Mouse (Mus musculus) liver, embryonic 14.5 days (tissue): ENCODE measurements around the gene Hipk4. TPM values are rescaled to one million over a fixed set of nuclear protein-coding genes. Genes with fewer than 3 reads are reported as not detected.

Source experiments
- ATAC-seq: fragments of 200-750 bp; cut with Nextera tagmentation; 2 replicates; pipeline ENCODE4 v1.8.0; 2017; ENCODE audit warnings: moderate number of reproducible peaks, mild to moderate bottlenecking, moderate library complexity; ENCODE audit not compliant: insufficient read depth
- DNase-seq, 3 experiments: peaks; one replicate each; pipeline ENCODE4 v3.0.0-alpha.2; 2012 to 2013; ENCODE audit warnings: low read depth in 3 of 3, low spot score in 3 of 3
- H3K27ac ChIP-seq: fragments of 300-500 bp; sonication (generic); 2 replicates; pipeline ENCODE4 v1.5.1; 2014; ENCODE audit warnings: moderate library complexity, mild to moderate bottlenecking, control low read depth, inconsistent platforms
- H3K27me3 ChIP-seq: fragments of 300-500 bp; sonication (generic); 2 replicates; pipeline ENCODE4 v1.6.1; 2014; ENCODE audit warnings: mild to moderate bottlenecking, low read length, moderate library complexity; ENCODE audit not compliant: control insufficient read depth, insufficient read depth
- H3K36me3 ChIP-seq: fragments of 300-500 bp; sonication (generic); replicated peaks from 2 replicates; pipeline ENCODE4 v1.6.1; 2014; ENCODE audit warnings: low read depth; ENCODE audit not compliant: control insufficient read depth, insufficient read depth
- H3K4me1 ChIP-seq, 2 experiments: fragments of 200-500 bp in 1 of 2; fragments of 300-500 bp in 1 of 2; sonication (generic) in 1 of 2; replicated peaks; 2 replicates each; pipeline ENCODE4 v1.6.1; 2012 to 2014; ENCODE audit warnings: antibody characterized with exemption in 1 of 2, inconsistent platforms in 1 of 2, low read length in 1 of 2; ENCODE audit not compliant: control insufficient read depth in 2 of 2, insufficient read depth in 2 of 2
- H3K4me2 ChIP-seq: fragments of 300-500 bp; sonication (generic); 2 replicates; pipeline ENCODE4 v1.6.1; 2014; ENCODE audit warnings: low read depth, mild to moderate bottlenecking, control low read depth, moderate library complexity
- H3K4me3 ChIP-seq, 2 experiments: fragments of 200-500 bp in 1 of 2; fragments of 300-500 bp in 1 of 2; sonication (generic) in 1 of 2; 2 replicates each; pipeline ENCODE4 v1.5.1; 2012 to 2014; ENCODE audit warnings: low read depth in 2 of 2, low read length in 2 of 2, mild to moderate bottlenecking in 2 of 2, control low read depth in 1 of 2, inconsistent platforms in 1 of 2, moderate library complexity in 1 of 2; ENCODE audit not compliant: insufficient read depth in 1 of 2
- H3K9ac ChIP-seq: fragments of 300-500 bp; sonication (generic); replicated peaks from 2 replicates; pipeline ENCODE4 v1.6.1; 2014; ENCODE audit warnings: mild to moderate bottlenecking, control low read depth, moderate library complexity
- H3K9me3 ChIP-seq: fragments of 300-500 bp; sonication (generic); 2 replicates; pipeline ENCODE4 v1.6.1; 2016; ENCODE audit warnings: low read length, mixed read lengths; ENCODE audit not compliant: control insufficient read depth
- CTCF ChIP-seq: IDR thresholded peaks from 2 replicates; pipeline ENCODE4 v1.5.1; 2016; ENCODE audit warnings: antibody characterized with exemption, low read depth, control low read depth
- EP300 ChIP-seq: IDR thresholded peaks from 2 replicates; pipeline ENCODE4 v1.6.1; 2016; ENCODE audit warnings: antibody characterized with exemption, low read depth
- WGBS: fragments of 180-500 bp; shearing (Covaris S2); extraction: QIAGEN DNeasy Blood & Tissue Kit; methylation state at CpG from one replicate; pipeline ENCODE4 v1.1.7; 2014; ENCODE audit not compliant: insufficient replicate concordance; 5-methylcytosine and 5-hydroxymethylcytosine counted together
- polyA plus RNA-seq, 2 experiments: library from polyadenylated mRNA; depleted of rRNA in 1 of 2; stranded (reverse) in 1 of 2; unstranded in 1 of 2; fragments of >200 nt; fragmentation: Nextera tagmentation in 1 of 2; extraction: Ambion mirVana in 1 of 2; gene quantifications; 2 replicates each; pipeline versions ENCODE4 v1.2.1 to v1.2.3; 2012 to 2014

The Hipk4 gene
- polyA plus RNA-seq, 2 experiments = 0.49 TPM; not detected in 1

- no peak overlapping the region for H3K4me3 ChIP-seq
- H3K9ac ChIP-seq = no peak overlapping the region
- H3K27ac ChIP-seq = no peak overlapping the region
- ATAC-seq (no peak), DNase-seq (no peak)
- no peak overlapping the region for H3K4me2 ChIP-seq
- no peaks in the 10 kb centered on the region for H3K9me3 ChIP-seq
- 47% methylated on average over 6 of the region's 6 CpGs for WGBS
- TF ChIP-seq CTCF (no peak), EP300 (no peak)
- H3K27me3 ChIP-seq = no peaks in the 10 kb centered on the region
- peaks cover 10 to 11% of the 10 kb centered on the region in 2 experiments for H3K4me1 ChIP-seq
- H3K36me3 ChIP-seq = no peaks in the 10 kb centered on the region
These were observed 26.5 kb downstream of the Hipk4 start for GRCm38 (mm10) chr7:27549597-27549996.

GRCm38 (mm10) chr7:27552070-27552469, 29.0 kb downstream of the Hipk4 start:
- peaks cover 8% of the 10 kb centered on the region for H3K36me3 ChIP-seq
- ATAC-seq = no peak
- peak overlapping the region; percentile 93 for H3K4me2 ChIP-seq
- no peak for DNase-seq
- no peak overlapping the region; the same call in 1 of the 2 replicates for H3K27ac ChIP-seq
- peak overlapping the region in 1 of 2 experiments; percentile 95; a peak in 2 of 4 replicates for H3K4me3 ChIP-seq
- H3K9me3 ChIP-seq = no peaks in the 10 kb centered on the region
- no peak for TF ChIP-seq CTCF
- H3K4me1 ChIP-seq = peaks cover 7 to 11% of the 10 kb centered on the region in 2 experiments
- WGBS = 45% methylated on average over 5 of the region's 5 CpGs
- peak overlapping the region; percentile 85; the same call in 1 of the 2 replicates for H3K9ac ChIP-seq
- no peaks in the 10 kb centered on the region for H3K27me3 ChIP-seq

DNA sequence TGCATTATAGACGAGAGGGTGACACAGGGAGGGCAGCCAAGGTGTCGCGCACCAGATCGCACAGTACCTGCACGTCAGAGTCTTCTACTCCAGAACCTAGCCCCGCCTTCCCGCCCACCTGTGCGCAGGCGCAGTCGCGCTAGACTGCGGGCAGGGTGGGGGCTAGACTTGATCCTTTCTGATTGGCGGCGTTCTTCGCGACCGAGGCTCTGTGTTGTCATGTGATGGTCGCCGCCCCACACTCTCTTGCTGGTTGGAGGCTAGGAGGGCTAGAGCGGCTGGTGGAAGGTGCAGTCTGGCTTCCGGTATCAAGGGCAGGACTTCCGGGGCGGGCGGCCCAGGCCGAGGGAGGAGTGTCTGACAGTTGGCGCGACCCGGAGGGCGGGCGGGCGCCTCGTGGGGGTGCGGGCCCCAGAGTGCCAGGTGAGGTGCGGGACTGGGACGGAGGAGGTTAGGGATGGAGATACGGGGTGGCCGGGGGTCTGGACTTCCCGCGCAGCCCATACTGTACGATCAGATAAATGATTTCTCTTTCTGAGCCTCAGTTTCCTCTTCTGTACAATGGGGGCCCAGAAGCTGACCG, 30.0 kb downstream of the Hipk4 start, which contains the start of the genes Pld3 and 2310022A10Rik:
Gene Pld3 (minus strand): TSS at position 288 of the 583 bp plus-strand sequence.
Gene 2310022A10Rik (plus strand): TSS at position 303 of the 583 bp plus-strand sequence.
- under 1% methylated on average over 41 of the region's 41 CpGs for WGBS
- peak; percentile 100 for ATAC-seq
- peak within 1 kb of the TSS; percentile 69 for H3K27ac ChIP-seq

DNA sequence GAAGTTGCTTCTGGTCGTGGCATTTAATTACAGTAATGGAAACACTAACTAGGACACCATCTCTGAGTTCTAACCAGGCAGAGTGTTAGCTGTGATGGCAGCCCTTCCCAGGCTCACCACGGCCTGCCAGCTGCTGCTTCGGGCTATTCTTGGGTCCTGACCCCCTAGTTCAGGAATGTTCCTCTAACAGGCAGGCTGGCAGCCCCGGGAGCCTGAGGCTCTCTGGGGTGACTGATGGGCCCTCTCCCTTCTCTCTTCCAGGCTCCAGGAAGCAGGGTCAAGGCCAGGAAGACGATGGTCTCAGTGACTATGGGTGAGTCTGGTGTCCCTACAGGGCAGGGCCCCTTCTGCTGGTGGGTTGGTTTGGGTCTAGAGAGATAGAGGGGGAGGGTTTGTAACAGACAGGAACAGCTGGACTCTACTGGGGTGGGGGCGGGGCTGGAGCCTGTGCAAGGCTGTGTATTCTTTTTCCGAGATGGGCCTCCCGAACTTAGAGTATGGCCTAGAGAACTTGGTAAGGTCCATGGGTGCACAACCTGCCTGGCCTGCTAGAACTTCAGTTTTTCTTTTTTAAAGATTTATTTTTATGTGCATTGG, 37.3 kb downstream of the Hipk4 start:
- 38% methylated on average over 8 of the region's 8 CpGs for WGBS
- Histone ChIP-seq H3K27ac (no peak overlapping the region), H3K4me2 (no peak overlapping the region), H3K9me3 (no peaks in the 10 kb centered on the region), H3K4me1 (peaks cover 2 to 3% of the 10 kb centered on the region in 2 experiments; a peak in 2 of 4 replicates), H3K36me3 (peaks cover 20% of the 10 kb centered on the region), H3K9ac (no peak overlapping the region), H3K27me3 (no peaks in the 10 kb centered on the region), H3K4me3 (no peak overlapping the region)
- no peak for TF ChIP-seq CTCF
- no peak for TF ChIP-seq EP300
- ATAC-seq = no peak
- no peak for DNase-seq

More for the DNA sequence above, 30.0 kb downstream of the Hipk4 start, which contains the start of the genes Pld3 and 2310022A10Rik:
- Histone ChIP-seq H3K4me3 (peak within 1 kb of the TSS; percentile 93 to 95), H3K4me1 (peaks cover 7 to 11% of the 10 kb centered on the region in 2 experiments), H3K9me3 (no peaks in the 10 kb centered on the region), H3K4me2 (peak within 1 kb of the TSS; percentile 93), H3K36me3 (peaks cover 8% of the 10 kb centered on the region), H3K27me3 (no peaks in the 10 kb centered on the region), H3K9ac (peak within 1 kb of the TSS; percentile 85)
- DNase-seq = peak; percentile 93 to 95 (median 93)
- TF ChIP-seq CTCF (no peak), EP300 (no peak; the same call in 1 of the 2 replicates)

GRCm38 (mm10) chr7:27560978-27561377, 37.9 kb downstream of the Hipk4 start:
- no peak overlapping the region for H3K4me2 ChIP-seq
- H3K9me3 ChIP-seq = no peaks in the 10 kb centered on the region
- 63% methylated on average over 1 of the region's 1 CpGs for WGBS
- H3K9ac ChIP-seq = no peak overlapping the region
- ATAC-seq (no peak), DNase-seq (no peak)
- no peak overlapping the region for H3K4me3 ChIP-seq
- H3K36me3 ChIP-seq = peaks cover 20% of the 10 kb centered on the region
- H3K27ac ChIP-seq = no peak overlapping the region
- no peaks in the 10 kb centered on the region for H3K27me3 ChIP-seq
- TF ChIP-seq EP300 = no peak
- TF ChIP-seq CTCF = no peak
- peaks cover 2 to 3% of the 10 kb centered on the region in 2 experiments; a peak in 2 of 4 replicates for H3K4me1 ChIP-seq
